Mouse (Mus musculus): ENCODE results near the gene Slc25a30. TPM values are rescaled to one million over a fixed set of nuclear protein-coding genes. Genes with fewer than 3 reads are reported as not detected.

Slc25a30 gene
- polyA plus RNA-seq, 1 experiment from 2014 or later, result 7.9 TPM

- Histone ChIP-seq H3K27me3 (ENCODE audit: poor library complexity, severe bottlenecking) (peaks cover 10% of the 10 kb centered on the region; the same call in 1 of the 2 replicates), H3K4me1 (peaks cover 21% of the 10 kb centered on the region), H3K27ac (no peak overlapping the region), H3K9me3 (no peaks in the 10 kb centered on the region), H3K4me3 (no peak overlapping the region), H3K36me3 (replicated peaks) (peaks cover 4% of the 10 kb centered on the region)
- no peak for DNase-seq (ENCODE audit: extremely low spot score, low spot score)
- 89% methylated on average over 6 of the region's 6 CpGs for WGBS
These were observed 29.9 kb downstream of the Slc25a30 start for GRCm38 (mm10) chr14:75756971-75757370.

GRCm38 (mm10) chr14:75753991-75754817 lies 32.6 kb downstream of the Slc25a30 start, which contains the start of gene Cog3:
Cog3 (minus strand) TSS chr14:75754517.
- Histone ChIP-seq H3K27me3 (ENCODE audit: poor library complexity, severe bottlenecking) (peaks cover 10% of the 10 kb centered on the region; the same call in 1 of the 2 replicates), H3K4me1 (peaks cover 22% of the 10 kb centered on the region), H3K36me3 (replicated peaks) (no peaks in the 10 kb centered on the region; the same call in 1 of the 2 replicates), H3K27ac (peak within 1 kb of the TSS; percentile 92), H3K4me3 (peak within 1 kb of the TSS; percentile 100), H3K9me3 (no peaks in the 10 kb centered on the region)
- WGBS, result under 1% methylated on average over 78 of the region's 78 CpGs
- peak; percentile 94 for DNase-seq (ENCODE audit: extremely low spot score, low spot score)

DNA sequence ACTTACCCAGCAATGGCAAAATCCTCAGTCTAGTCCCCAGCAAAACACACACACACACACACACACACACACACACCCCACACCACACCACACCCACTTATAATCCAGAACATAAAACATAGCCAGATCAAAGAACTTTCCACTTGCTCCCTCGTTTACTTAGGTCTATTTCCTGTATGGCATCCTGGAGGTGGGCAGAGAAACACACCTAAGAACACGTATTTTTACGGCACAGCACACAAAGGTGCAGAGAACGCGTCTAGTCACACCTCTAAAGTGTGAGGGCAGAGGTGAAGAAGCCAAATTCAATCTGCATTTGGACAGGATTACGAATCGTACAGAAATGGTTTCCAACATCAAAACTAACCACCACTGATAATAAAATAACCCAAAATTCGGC lies 33.6 kb downstream of the Slc25a30 start:
- peaks cover 22% of the 10 kb centered on the region for H3K4me1 ChIP-seq
- H3K27me3 ChIP-seq (ENCODE audit: poor library complexity, severe bottlenecking), result peaks cover 10% of the 10 kb centered on the region; the same call in 1 of the 2 replicates
- no peak overlapping the region for H3K27ac ChIP-seq
- H3K9me3 ChIP-seq, result no peaks in the 10 kb centered on the region
- no peak for DNase-seq (ENCODE audit: extremely low spot score, low spot score)
- peak overlapping the region; percentile 100 for H3K4me3 ChIP-seq
- 76% methylated on average over 8 of the region's 8 CpGs for WGBS
- peaks cover 3% of the 10 kb centered on the region for H3K36me3 ChIP-seq (replicated peaks)

DNA sequence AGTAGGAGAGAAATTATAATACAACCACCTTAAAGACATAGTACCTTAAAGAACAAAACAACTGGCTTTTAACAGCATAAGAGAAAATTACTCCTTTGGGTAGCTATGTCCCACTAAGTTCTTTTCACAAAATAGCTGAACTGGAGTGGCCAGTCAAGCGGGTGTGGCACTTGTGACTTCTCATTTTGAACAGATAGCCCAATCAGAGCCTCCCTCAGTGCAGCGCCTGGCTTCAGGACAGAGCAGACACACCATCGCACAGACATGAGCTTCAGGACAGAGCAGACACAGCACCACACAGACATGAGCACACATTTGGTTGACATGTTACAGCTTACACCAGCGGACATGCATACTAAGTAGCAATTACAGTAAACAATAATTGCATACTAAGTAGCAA lies 35.8 kb downstream of the Slc25a30 start:
- DNase-seq (ENCODE audit: extremely low spot score, low spot score), result no peak
- H3K4me3 ChIP-seq, result no peak overlapping the region
- H3K9me3 ChIP-seq, result no peaks in the 10 kb centered on the region
- H3K27me3 ChIP-seq (ENCODE audit: poor library complexity, severe bottlenecking), result peaks cover 3% of the 10 kb centered on the region; the same call in 1 of the 2 replicates
- peaks cover 22% of the 10 kb centered on the region for H3K4me1 ChIP-seq
- H3K36me3 ChIP-seq (replicated peaks), result peaks cover 13% of the 10 kb centered on the region
- 86% methylated on average over 4 of the region's 4 CpGs for WGBS
- no peak overlapping the region for H3K27ac ChIP-seq

GRCm38 (mm10) chr14:75749123-75749522 lies 37.7 kb downstream of the Slc25a30 start:
- no peak for DNase-seq (ENCODE audit: extremely low spot score, low spot score)
- H3K9me3 ChIP-seq, result no peaks in the 10 kb centered on the region
- peaks cover 30% of the 10 kb centered on the region for H3K36me3 ChIP-seq (replicated peaks)
- peaks cover 22% of the 10 kb centered on the region for H3K4me1 ChIP-seq
- no peak overlapping the region for H3K4me3 ChIP-seq
- 94% methylated on average over 4 of the region's 4 CpGs for WGBS
- no peak overlapping the region for H3K27ac ChIP-seq
- no peaks in the 10 kb centered on the region for H3K27me3 ChIP-seq (ENCODE audit: poor library complexity, severe bottlenecking)

GRCm38 (mm10) chr14:75747960-75748359 lies 38.9 kb downstream of the Slc25a30 start:
- DNase-seq (ENCODE audit: extremely low spot score, low spot score), result no peak
- peaks cover 34% of the 10 kb centered on the region for H3K36me3 ChIP-seq (replicated peaks)
- no peaks in the 10 kb centered on the region for H3K27me3 ChIP-seq (ENCODE audit: poor library complexity, severe bottlenecking)
- H3K9me3 ChIP-seq, result no peaks in the 10 kb centered on the region
- 91% methylated on average over 2 of the region's 2 CpGs for WGBS
- no peak overlapping the region for H3K4me3 ChIP-seq
- H3K27ac ChIP-seq, result no peak overlapping the region
- peaks cover 10% of the 10 kb centered on the region for H3K4me1 ChIP-seq

- peaks cover 73% of the 10 kb centered on the region for H3K36me3 ChIP-seq (replicated peaks)
- 95% methylated on average over 3 of the region's 3 CpGs for WGBS
These were observed 44.9 kb downstream of the Slc25a30 start for GRCm38 (mm10) chr14:75741904-75742303.

GRCm38 (mm10) chr14:75735597-75735996 lies 51.2 kb downstream of the Slc25a30 start:
- Histone ChIP-seq H3K4me3 (no peak overlapping the region), H3K27ac (no peak overlapping the region), H3K4me1 (no peaks in the 10 kb centered on the region), H3K9me3 (no peaks in the 10 kb centered on the region), H3K27me3 (ENCODE audit: poor library complexity, severe bottlenecking) (no peaks in the 10 kb centered on the region), H3K36me3 (replicated peaks) (peaks cover 93% of the 10 kb centered on the region)
- no peak for DNase-seq (ENCODE audit: extremely low spot score, low spot score)
- WGBS, result 95% methylated on average over 3 of the region's 3 CpGs

More at GRCm38 (mm10) chr14:75741904-75742303, 44.9 kb downstream of the Slc25a30 start:
- no peak for DNase-seq (ENCODE audit: extremely low spot score, low spot score)
- Histone ChIP-seq H3K4me3 (no peak overlapping the region), H3K9me3 (no peaks in the 10 kb centered on the region), H3K4me1 (no peaks in the 10 kb centered on the region), H3K27ac (no peak overlapping the region), H3K27me3 (ENCODE audit: poor library complexity, severe bottlenecking) (no peaks in the 10 kb centered on the region)

GRCm38 (mm10) chr14:75732631-75733030 lies 54.2 kb downstream of the Slc25a30 start:
- Histone ChIP-seq H3K27me3 (ENCODE audit: poor library complexity, severe bottlenecking) (no peaks in the 10 kb centered on the region), H3K4me1 (no peaks in the 10 kb centered on the region), H3K36me3 (replicated peaks) (peaks cover 98% of the 10 kb centered on the region), H3K4me3 (no peak overlapping the region), H3K27ac (no peak overlapping the region), H3K9me3 (no peaks in the 10 kb centered on the region)
- no peak for DNase-seq (ENCODE audit: extremely low spot score, low spot score)
- WGBS, result 93% methylated on average over 7 of the region's 7 CpGs

GRCm38 (mm10) chr14:75731361-75731760 lies 55.5 kb downstream of the Slc25a30 start:
- Histone ChIP-seq H3K36me3 (replicated peaks) (peaks cover 98% of the 10 kb centered on the region), H3K27me3 (ENCODE audit: poor library complexity, severe bottlenecking) (no peaks in the 10 kb centered on the region), H3K9me3 (no peaks in the 10 kb centered on the region), H3K27ac (no peak overlapping the region), H3K4me3 (no peak overlapping the region), H3K4me1 (no peaks in the 10 kb centered on the region)
- 85% methylated on average over 2 of the region's 2 CpGs for WGBS
- DNase-seq (ENCODE audit: extremely low spot score, low spot score), result no peak

GRCm38 (mm10) chr14:75728111-75728510 lies 58.7 kb downstream of the Slc25a30 start:
- no peaks in the 10 kb centered on the region for H3K27me3 ChIP-seq (ENCODE audit: poor library complexity, severe bottlenecking)
- H3K36me3 ChIP-seq (replicated peaks), result peaks cover 89% of the 10 kb centered on the region
- H3K27ac ChIP-seq, result no peak overlapping the region
- no peaks in the 10 kb centered on the region for H3K9me3 ChIP-seq
- 91% methylated on average over 5 of the region's 5 CpGs for WGBS
- DNase-seq (ENCODE audit: extremely low spot score, low spot score), result no peak
- H3K4me1 ChIP-seq, result no peaks in the 10 kb centered on the region
- no peak overlapping the region for H3K4me3 ChIP-seq

DNA sequence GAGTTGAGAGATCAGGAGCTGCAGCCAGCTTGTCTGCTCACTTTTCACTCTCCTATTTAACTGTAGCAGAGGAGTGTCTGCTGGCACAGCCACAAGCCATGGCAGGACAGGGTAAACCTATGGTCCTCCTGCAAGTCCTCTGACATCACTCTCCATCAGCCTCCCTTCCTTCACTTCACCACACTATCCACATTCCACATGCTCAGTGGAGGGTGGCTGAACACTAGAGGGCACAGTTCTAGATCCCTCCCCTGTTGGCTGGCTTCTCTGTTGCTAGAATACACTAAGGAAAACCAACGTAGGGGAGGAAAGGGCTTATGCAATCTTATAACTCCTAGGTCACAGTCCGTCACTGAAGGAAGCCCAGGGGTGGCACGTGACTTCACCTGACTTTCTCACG lies 59.8 kb downstream of the Slc25a30 start:
- Histone ChIP-seq H3K4me1 (no peaks in the 10 kb centered on the region), H3K9me3 (no peaks in the 10 kb centered on the region), H3K36me3 (replicated peaks) (peaks cover 89% of the 10 kb centered on the region), H3K27me3 (ENCODE audit: poor library complexity, severe bottlenecking) (no peaks in the 10 kb centered on the region), H3K27ac (no peak overlapping the region), H3K4me3 (no peak overlapping the region)
- WGBS, result 79% methylated on average over 4 of the region's 4 CpGs
- no peak for DNase-seq (ENCODE audit: extremely low spot score, low spot score)

- no peaks in the 10 kb centered on the region for H3K27me3 ChIP-seq (ENCODE audit: poor library complexity, severe bottlenecking)
- peaks cover 89% of the 10 kb centered on the region for H3K36me3 ChIP-seq (replicated peaks)
- no peaks in the 10 kb centered on the region for H3K9me3 ChIP-seq
- WGBS, result 93% methylated on average over 2 of the region's 2 CpGs
- no peak overlapping the region for H3K27ac ChIP-seq
- H3K4me3 ChIP-seq, result no peak overlapping the region
- no peaks in the 10 kb centered on the region for H3K4me1 ChIP-seq
- DNase-seq (ENCODE audit: extremely low spot score, low spot score), result no peak
These were observed 64.0 kb downstream of the Slc25a30 start for GRCm38 (mm10) chr14:75722816-75723215.
